Mouse (Mus musculus): ENCODE results near the gene Psme1.

GRCm38 (mm10) chr14:55584303-55584701 is 6.4 kb downstream of the Psme1 start:
- TF ChIP-seq CTCF (IDR thresholded peaks at IDR 0.05; ENCODE audit: low read depth) = no peak
- no peak for TF ChIP-seq EP300 (IDR thresholded peaks at IDR 0.05; ENCODE audit: low read depth)
